Comparison of ENCODE assay signal across 20 mouse cellular contexts in genomic region chr6:51148821-51149220, GRCm38 (mm10).
"Had no signal": no experiment of that assay in that cellular context is flagged by ENCODE, and none has a peak within 500 bp of the region (broad histone marks: within the 10 kb centered on the region; RNA-seq: fewer than 3 reads in every experiment).

No protein-coding gene starts in this region.

- DNase-seq: kidney, adult 18-20 months; kidney, adult 9 months; kidney, postnatal 14 days; kidney, postnatal 4 days; liver, embryonic 13.5 days; lung, adult 2 months; retina, postnatal 1 day; right cerebral cortex, postnatal 25 days; thymus, adult 2 months; thymus, postnatal 14 days; thymus, postnatal 4 days had no signal

- H3K27me3 ChIP-seq: liver, embryonic 13.5 days; midbrain, embryonic 12.5 days; midbrain, embryonic 15.5 days; neural tube, embryonic 12.5 days; neural tube, embryonic 15.5 days had no signal

- H3K9me3 ChIP-seq: limb, embryonic 10.5 days; limb, embryonic 13.5 days; liver, embryonic 13.5 days; midbrain, embryonic 12.5 days; midbrain, embryonic 15.5 days; neural tube, embryonic 12.5 days; neural tube, embryonic 15.5 days had no signal

- H3K4me1 ChIP-seq: liver, embryonic 13.5 days; midbrain, embryonic 15.5 days; neural tube, embryonic 12.5 days; neural tube, embryonic 15.5 days had no signal

- H3K9ac ChIP-seq: limb, embryonic 13.5 days; liver, embryonic 13.5 days; midbrain, embryonic 12.5 days; midbrain, embryonic 15.5 days; neural tube, embryonic 12.5 days; neural tube, embryonic 15.5 days had no signal

- H3K36me3 ChIP-seq: limb, embryonic 10.5 days; limb, embryonic 13.5 days; liver, embryonic 13.5 days; midbrain, embryonic 12.5 days; midbrain, embryonic 15.5 days; neural tube, embryonic 12.5 days; neural tube, embryonic 15.5 days had no signal

- H3K4me3 ChIP-seq: limb, embryonic 10.5 days; limb, embryonic 13.5 days; liver, embryonic 13.5 days; midbrain, embryonic 12.5 days; midbrain, embryonic 15.5 days; neural tube, embryonic 12.5 days; neural tube, embryonic 15.5 days had no signal

- ATAC-seq: intestine, embryonic 16.5 days; midbrain, embryonic 15.5 days had no signal

- H3K27ac ChIP-seq: limb, embryonic 13.5 days; liver, embryonic 13.5 days; macrophage; midbrain, embryonic 12.5 days; midbrain, embryonic 15.5 days; neural tube, embryonic 12.5 days; neural tube, embryonic 15.5 days; stomach, postnatal 0 days had no signal

- H3K4me2 ChIP-seq: limb, embryonic 13.5 days; liver, embryonic 13.5 days; midbrain, embryonic 12.5 days; midbrain, embryonic 15.5 days; neural tube, embryonic 12.5 days; neural tube, embryonic 15.5 days had no signal
